Mouse (Mus musculus): ENCODE measurements around the gene Tnfrsf1a.

- TF ChIP-seq POLR2A (IDR thresholded peaks at IDR 0.05; ENCODE audit: control insufficient read depth, low read depth, low read length) (no peak), CTCF (IDR thresholded peaks at IDR 0.05; ENCODE audit: control insufficient read depth, insufficient read depth, insufficient replicate concordance, low read depth, low read length) (no peak)
Observed at GRCm38 (mm10) chr6:125361467-125362291, 12.5 kb downstream of the Tnfrsf1a start.
